Mouse (Mus musculus) cortical plate, adult 2 months (tissue): Measurements from ENCODE around the gene Adamtsl4. TPM values are rescaled to one million over a fixed set of nuclear protein-coding genes. Genes with fewer than 3 reads are reported as not detected.
A peak's percentile ranks its signal among the peaks of the same experiment; 100 is the strongest.

Source experiments
- H3K27ac ChIP-seq: fragments of 200-500 bp; 2 replicates; pipeline ENCODE4 v1.5.1; 2012; ENCODE audit warnings: low read length, control low read depth, inconsistent platforms; ENCODE audit not compliant: insufficient read depth
- H3K4me1 ChIP-seq: fragments of 200-500 bp; 2 replicates; pipeline ENCODE4 v1.6.1; 2011; ENCODE audit warnings: low read length; ENCODE audit not compliant: control insufficient read depth, insufficient read depth
- H3K4me3 ChIP-seq: fragments of 200-500 bp; 2 replicates; pipeline ENCODE4 v1.5.1; 2011; ENCODE audit warnings: mild to moderate bottlenecking, low read length, control low read depth; ENCODE audit not compliant: insufficient read depth
- CTCF ChIP-seq: fragments of 200-500 bp; IDR thresholded peaks from 2 replicates; pipeline ENCODE4 v1.5.1; 2011; ENCODE audit warnings: mild to moderate bottlenecking, control low read depth, low read length; ENCODE audit not compliant: insufficient read depth; ENCODE audit errors: extremely low read depth
- POLR2A ChIP-seq: fragments of 200-500 bp; IDR thresholded peaks from 2 replicates; pipeline ENCODE4 v1.6.1; 2011; ENCODE audit warnings: mild to moderate bottlenecking, low read length, control low read depth; ENCODE audit not compliant: insufficient read depth; ENCODE audit errors: extremely low read depth
- polyA plus RNA-seq: library from polyadenylated mRNA; depleted of rRNA; stranded (reverse); fragments of >200 nt; gene quantifications from 2 replicates; pipeline ENCODE4 v1.2.3, GENCODE M21; 2012

Gene Adamtsl4
- polyA plus RNA-seq, 1 experiment: 6.0 TPM

- H3K27ac ChIP-seq: peak overlapping the region; percentile 60
- no peaks in the 10 kb centered on the region for H3K4me1 ChIP-seq
- TF ChIP-seq CTCF (no peak), POLR2A (no peak)
- no peak overlapping the region for H3K4me3 ChIP-seq
Measured at GRCm38 (mm10) chr3:95651033-95651373, 36.7 kb downstream of the Adamtsl4 start.

- H3K27ac ChIP-seq: peak overlapping the region; percentile 72
- no peaks in the 10 kb centered on the region for H3K4me1 ChIP-seq
- TF ChIP-seq CTCF (no peak), POLR2A (no peak)
- no peak overlapping the region for H3K4me3 ChIP-seq
Measured at GRCm38 (mm10) chr3:95650276-95651032, 37.3 kb downstream of the Adamtsl4 start.

- no peak overlapping the region for H3K27ac ChIP-seq
- H3K4me1 ChIP-seq: no peaks in the 10 kb centered on the region
- TF ChIP-seq POLR2A (no peak), CTCF (no peak)
- H3K4me3 ChIP-seq: no peak overlapping the region
Measured at GRCm38 (mm10) chr3:95648016-95648415, 39.7 kb downstream of the Adamtsl4 start.

- H3K4me1 ChIP-seq: no peaks in the 10 kb centered on the region
- H3K27ac ChIP-seq: no peak overlapping the region
- no peak overlapping the region for H3K4me3 ChIP-seq
- TF ChIP-seq POLR2A (no peak), CTCF (no peak)
Measured at GRCm38 (mm10) chr3:95645313-95646235, 42.1 kb downstream of the Adamtsl4 start.

GRCm38 (mm10) chr3:95643097-95643496 is 44.6 kb downstream of the Adamtsl4 start:
- Histone ChIP-seq H3K4me3 (no peak overlapping the region), H3K27ac (no peak overlapping the region)
- TF ChIP-seq CTCF (no peak), POLR2A (no peak)

GRCm38 (mm10) chr3:95639694-95640093 is 48.0 kb downstream of the Adamtsl4 start:
- Histone ChIP-seq H3K4me3 (no peak overlapping the region), H3K27ac (no peak overlapping the region), H3K4me1 (no peaks in the 10 kb centered on the region)
- TF ChIP-seq CTCF: no peak
- TF ChIP-seq POLR2A: no peak

More at GRCm38 (mm10) chr3:95643097-95643496, 44.6 kb downstream of the Adamtsl4 start:
- no peaks in the 10 kb centered on the region for H3K4me1 ChIP-seq

GRCm38 (mm10) chr3:95636072-95636471 is 51.6 kb downstream of the Adamtsl4 start:
- TF ChIP-seq CTCF (no peak), POLR2A (no peak)

GRCm38 (mm10) chr3:95635636-95636035 is 52.1 kb downstream of the Adamtsl4 start:
- no peaks in the 10 kb centered on the region; the same call in 1 of the 2 replicates for H3K4me1 ChIP-seq
- no peak overlapping the region for H3K4me3 ChIP-seq
- no peak for TF ChIP-seq POLR2A
- no peak for TF ChIP-seq CTCF
- no peak overlapping the region for H3K27ac ChIP-seq

More at GRCm38 (mm10) chr3:95636072-95636471, 51.6 kb downstream of the Adamtsl4 start:
- Histone ChIP-seq H3K4me3 (no peak overlapping the region), H3K27ac (no peak overlapping the region), H3K4me1 (no peaks in the 10 kb centered on the region)

- H3K4me3 ChIP-seq: no peak overlapping the region
- H3K27ac ChIP-seq: no peak overlapping the region
- TF ChIP-seq POLR2A: 0 out of 2 replicates have a peak, but pooled peaks have one; percentile 1
- peak; percentile 41 for TF ChIP-seq CTCF
- peaks cover 9% of the 10 kb centered on the region for H3K4me1 ChIP-seq
Measured at GRCm38 (mm10) chr3:95632648-95633588, 54.8 kb downstream of the Adamtsl4 start.
